Mouse (Mus musculus) hindbrain, embryonic 10.5 days (tissue): Measurements from ENCODE around the gene Stx4a. TPM values are rescaled to one million over a fixed set of nuclear protein-coding genes. Genes with fewer than 3 reads are reported as not detected.
A peak's percentile ranks its signal among the peaks of the same experiment; 100 is the strongest.
"Not testable (repeated sequence)": the region's sequence is repeated elsewhere in the genome, so short reads cannot be mapped to it uniquely, and the experiment has no call there.

Experiments used
- DNase-seq: peaks from one replicate; pipeline ENCODE4 v3.0.0-alpha.2; 2017; ENCODE audit warnings: low spot score
- H3K27ac ChIP-seq: fragments of 300-500 bp; sonication (generic); 2 replicates; pipeline ENCODE4 v1.5.1; 2016; ENCODE audit warnings: mild to moderate bottlenecking, moderate library complexity
- H3K27me3 ChIP-seq: fragments of 300-500 bp; sonication (generic); 2 replicates; pipeline ENCODE4 v1.6.1; 2016; ENCODE audit warnings: mild to moderate bottlenecking; ENCODE audit not compliant: poor library complexity, insufficient read depth, severe bottlenecking
- H3K36me3 ChIP-seq: fragments of 300-500 bp; sonication (generic); 2 replicates; pipeline ENCODE4 v1.6.1; 2016; ENCODE audit warnings: mild to moderate bottlenecking, moderate library complexity
- H3K4me1 ChIP-seq: fragments of 300-500 bp; sonication (generic); replicated peaks from 2 replicates; pipeline ENCODE4 v1.6.1; 2016; ENCODE audit warnings: mild to moderate bottlenecking
- H3K4me3 ChIP-seq: fragments of 300-500 bp; sonication (generic); 2 replicates; pipeline ENCODE4 v1.5.1; 2016; ENCODE audit warnings: mild to moderate bottlenecking, moderate library complexity
- H3K9me3 ChIP-seq: fragments of 300-500 bp; sonication (generic); 2 replicates; pipeline ENCODE4 v1.6.1; 2016; ENCODE audit warnings: mild to moderate bottlenecking, moderate library complexity
- WGBS: fragments of 180-500 bp; shearing (Covaris S2); methylation state at CpG from one replicate; pipeline ENCODE4 v1.1.7; 2016; 5-methylcytosine and 5-hydroxymethylcytosine counted together
- polyA plus RNA-seq: library from polyadenylated mRNA; unstranded; fragments of >200 nt; fragmentation: Nextera tagmentation; extraction: Ambion mirVana; gene quantifications from 2 replicates; pipeline ENCODE4 v1.2.1, GENCODE M21; 2016

The Stx4a gene
- polyA plus RNA-seq, 1 experiment from 2014 or later = 15.2 TPM

- peaks cover 32% of the 10 kb centered on the region for H3K4me1 ChIP-seq
- H3K36me3 ChIP-seq = peaks cover 67% of the 10 kb centered on the region
- DNase-seq = no peak
- no peak overlapping the region for H3K27ac ChIP-seq
- H3K4me3 ChIP-seq = no peak overlapping the region
- no peaks in the 10 kb centered on the region for H3K9me3 ChIP-seq
- no peaks in the 10 kb centered on the region for H3K27me3 ChIP-seq
- WGBS = 95% methylated on average over 9 of the region's 9 CpGs
These were observed 55.2 kb downstream of the Stx4a start for GRCm38 (mm10) chr7:127879301-127879700.

DNA sequence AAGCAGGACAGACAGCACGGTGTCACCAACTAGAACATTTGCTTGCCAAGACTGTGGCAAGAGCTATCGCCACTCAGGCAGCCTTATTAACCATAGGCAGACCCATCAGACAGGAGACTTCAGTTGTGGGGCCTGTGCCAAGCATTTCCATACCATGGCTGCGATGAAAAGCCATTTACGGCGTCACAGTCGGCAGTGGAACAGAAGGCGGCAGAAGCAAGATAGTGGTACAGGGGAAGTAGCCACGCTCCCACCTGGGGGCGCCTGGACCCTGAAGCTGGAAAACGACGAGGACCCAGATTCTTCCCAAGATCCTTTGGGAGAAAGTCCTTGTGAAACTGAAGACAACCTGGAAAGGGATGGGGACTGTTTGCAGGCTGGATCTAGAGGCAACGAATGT, 56.3 kb downstream of the Stx4a start:
- Histone ChIP-seq H3K36me3 (peaks cover 78% of the 10 kb centered on the region), H3K27ac (no peak overlapping the region), H3K4me1 (peaks cover 35% of the 10 kb centered on the region), H3K4me3 (no peak overlapping the region), H3K27me3 (no peaks in the 10 kb centered on the region), H3K9me3 (no peaks in the 10 kb centered on the region)
- no peak for DNase-seq
- WGBS = 91% methylated on average over 12 of the region's 12 CpGs

GRCm38 (mm10) chr7:127885951-127886350, 61.9 kb downstream of the Stx4a start:
- Histone ChIP-seq H3K36me3 (peaks cover 100% of the 10 kb centered on the region), H3K4me1 (peaks cover 25% of the 10 kb centered on the region), H3K27me3 (no peaks in the 10 kb centered on the region), H3K9me3 (no peaks in the 10 kb centered on the region), H3K27ac (no peak overlapping the region), H3K4me3 (no peak overlapping the region)
- DNase-seq = no peak
- WGBS = 78% methylated on average over 6 of the region's 6 CpGs

- 93% methylated on average over 6 of the region's 6 CpGs for WGBS
- Histone ChIP-seq H3K4me1 (peaks cover 25% of the 10 kb centered on the region), H3K36me3 (peaks cover 100% of the 10 kb centered on the region), H3K27me3 (no peaks in the 10 kb centered on the region), H3K4me3 (no peak overlapping the region), H3K27ac (no peak overlapping the region), H3K9me3 (no peaks in the 10 kb centered on the region)
- DNase-seq = no peak
These were observed 62.5 kb downstream of the Stx4a start for GRCm38 (mm10) chr7:127886551-127886950.

GRCm38 (mm10) chr7:127887191-127887590, 63.1 kb downstream of the Stx4a start:
- H3K4me3 ChIP-seq = no peak overlapping the region
- no peaks in the 10 kb centered on the region for H3K9me3 ChIP-seq
- peaks cover 98% of the 10 kb centered on the region for H3K36me3 ChIP-seq
- no peak for DNase-seq
- 89% methylated on average over 8 of the region's 8 CpGs for WGBS
- H3K4me1 ChIP-seq = peaks cover 25% of the 10 kb centered on the region
- H3K27ac ChIP-seq = no peak overlapping the region
- no peaks in the 10 kb centered on the region for H3K27me3 ChIP-seq

- peaks cover 97% of the 10 kb centered on the region for H3K36me3 ChIP-seq
- H3K4me3 ChIP-seq = no peak overlapping the region
- no peaks in the 10 kb centered on the region for H3K9me3 ChIP-seq
- no peak for DNase-seq
- H3K4me1 ChIP-seq = peaks cover 21% of the 10 kb centered on the region
- H3K27me3 ChIP-seq = no peaks in the 10 kb centered on the region
- no peak overlapping the region for H3K27ac ChIP-seq
- 87% methylated on average over 3 of the region's 3 CpGs for WGBS
These were observed 63.7 kb downstream of the Stx4a start for GRCm38 (mm10) chr7:127887781-127888180.

GRCm38 (mm10) chr7:127888821-127889220, 64.7 kb downstream of the Stx4a start:
- 88% methylated on average over 3 of the region's 3 CpGs for WGBS
- H3K27me3 ChIP-seq = no peaks in the 10 kb centered on the region
- no peak for DNase-seq
- peaks cover 96% of the 10 kb centered on the region for H3K36me3 ChIP-seq
- peaks cover 14% of the 10 kb centered on the region for H3K4me1 ChIP-seq
- no peak overlapping the region for H3K27ac ChIP-seq
- H3K4me3 ChIP-seq = no peak overlapping the region
- no peaks in the 10 kb centered on the region for H3K9me3 ChIP-seq

- DNase-seq = no peak
- H3K27me3 ChIP-seq = no peaks in the 10 kb centered on the region
- WGBS = 28% methylated on average over 4 of the region's 4 CpGs
- no peak within 1 kb of the TSS for H3K4me3 ChIP-seq
- H3K36me3 ChIP-seq = peaks cover 76% of the 10 kb centered on the region
- H3K4me1 ChIP-seq = peaks cover 13% of the 10 kb centered on the region
- no peaks in the 10 kb centered on the region for H3K9me3 ChIP-seq
- H3K27ac ChIP-seq = no peak within 1 kb of the TSS
These were observed 66.7 kb downstream of the Stx4a start, which contains the start of gene Prss53 for GRCm38 (mm10) chr7:127890798-127891197. Gene Prss53 (minus strand): TSS chr7:127890970.

DNA sequence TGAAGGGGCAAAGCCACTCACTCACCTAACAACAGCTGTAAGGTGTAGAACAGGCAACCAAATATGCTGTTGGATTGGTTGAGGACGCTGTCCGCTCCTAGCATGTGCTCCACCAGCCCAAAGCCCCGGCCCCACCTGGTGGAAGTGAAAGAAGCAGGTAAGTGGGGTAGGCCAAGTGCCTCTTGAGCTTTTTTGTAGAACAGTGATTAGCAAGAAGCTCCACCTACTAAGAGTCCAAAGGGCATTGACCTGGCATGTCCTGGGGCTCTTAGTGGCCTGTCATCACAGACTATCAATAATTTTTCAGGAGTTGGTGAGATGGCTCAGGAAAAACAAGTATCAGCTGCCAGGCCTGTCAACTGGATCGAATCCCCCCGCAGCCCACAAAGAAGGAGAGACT, 70.4 kb downstream of the Stx4a start:
- Histone ChIP-seq H3K4me1 (peaks cover 17% of the 10 kb centered on the region), H3K36me3 (peaks cover 39% of the 10 kb centered on the region), H3K4me3 (peak overlapping the region; percentile 59), H3K27ac (no peak overlapping the region), H3K9me3 (no peaks in the 10 kb centered on the region), H3K27me3 (no peaks in the 10 kb centered on the region)
- WGBS = 88% methylated on average over 5 of the region's 5 CpGs
- DNase-seq = no peak

- H3K27ac ChIP-seq = peak within 1 kb of the TSS; percentile 66
- H3K36me3 ChIP-seq = peaks cover 30% of the 10 kb centered on the region
- WGBS = under 1% methylated on average over 26 of the region's 26 CpGs
These were observed 71.3 kb downstream of the Stx4a start, which contains the start of the genes Gm21974 and Vkorc1 for GRCm38 (mm10) chr7:127895442-127895841. Gene Gm21974 (minus strand): TSS chr7:127895454. Gene Vkorc1 (minus strand): TSS chr7:127895617.

DNA sequence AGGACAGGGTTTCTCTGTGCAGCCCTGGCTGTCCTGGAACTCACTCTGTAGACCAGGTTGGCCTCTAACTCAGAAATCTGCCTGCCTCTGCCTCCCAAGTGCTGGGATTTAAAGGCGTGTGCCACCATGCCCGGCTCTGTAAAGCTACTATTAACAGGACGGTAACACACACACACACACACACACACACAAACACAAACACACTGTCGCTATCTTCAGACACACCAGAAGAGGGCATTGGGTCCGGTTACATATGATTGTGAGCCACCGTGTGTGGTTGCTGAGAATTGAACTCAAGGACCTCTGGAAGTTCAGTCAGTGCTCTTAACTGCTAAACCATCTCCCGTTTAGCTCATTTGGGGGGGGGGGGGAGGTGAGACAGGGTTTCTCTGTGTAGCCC, 71.8 kb downstream of the Stx4a start:
- H3K36me3 ChIP-seq = peaks cover 25% of the 10 kb centered on the region
- 64% methylated on average over 7 of the region's 7 CpGs for WGBS
- not testable (repeated sequence) for H3K9me3 ChIP-seq, H3K27me3 ChIP-seq, DNase-seq
- H3K4me1 ChIP-seq = peaks cover 21% of the 10 kb centered on the region
- peak overlapping the region; percentile 59 for H3K4me3 ChIP-seq
- H3K27ac ChIP-seq = peak overlapping the region; percentile 50; the same call in 1 of the 2 replicates

More at GRCm38 (mm10) chr7:127895442-127895841, 71.3 kb downstream of the Stx4a start, which contains the start of the genes Gm21974 and Vkorc1:
- Histone ChIP-seq H3K4me1 (peaks cover 21% of the 10 kb centered on the region), H3K4me3 (peak within 1 kb of the TSS; percentile 59), H3K9me3 (no peaks in the 10 kb centered on the region), H3K27me3 (no peaks in the 10 kb centered on the region)
- peak; percentile 91 for DNase-seq

- DNase-seq = peak; percentile 56
- H3K4me3 ChIP-seq = no peak overlapping the region
- H3K36me3 ChIP-seq = peaks cover 20% of the 10 kb centered on the region
- H3K4me1 ChIP-seq = peaks cover 21% of the 10 kb centered on the region
- no peaks in the 10 kb centered on the region for H3K27me3 ChIP-seq
- H3K9me3 ChIP-seq = no peaks in the 10 kb centered on the region
- H3K27ac ChIP-seq = no peak overlapping the region
- 58% methylated on average over 13 of the region's 13 CpGs for WGBS
These were observed 72.3 kb downstream of the Stx4a start for GRCm38 (mm10) chr7:127896384-127896783.

- H3K4me1 ChIP-seq = peaks cover 21% of the 10 kb centered on the region
- no peak overlapping the region for H3K4me3 ChIP-seq
- 88% methylated on average over 7 of the region's 7 CpGs for WGBS
- no peak overlapping the region for H3K27ac ChIP-seq
- H3K27me3 ChIP-seq = no peaks in the 10 kb centered on the region
- no peak for DNase-seq
- H3K36me3 ChIP-seq = peaks cover 12% of the 10 kb centered on the region
- H3K9me3 ChIP-seq = no peaks in the 10 kb centered on the region
These were observed 73.4 kb downstream of the Stx4a start for GRCm38 (mm10) chr7:127897542-127897941.
